Mouse (Mus musculus): ENCODE data around the gene Hoxb8.

Hoxb8 gene

DNA sequence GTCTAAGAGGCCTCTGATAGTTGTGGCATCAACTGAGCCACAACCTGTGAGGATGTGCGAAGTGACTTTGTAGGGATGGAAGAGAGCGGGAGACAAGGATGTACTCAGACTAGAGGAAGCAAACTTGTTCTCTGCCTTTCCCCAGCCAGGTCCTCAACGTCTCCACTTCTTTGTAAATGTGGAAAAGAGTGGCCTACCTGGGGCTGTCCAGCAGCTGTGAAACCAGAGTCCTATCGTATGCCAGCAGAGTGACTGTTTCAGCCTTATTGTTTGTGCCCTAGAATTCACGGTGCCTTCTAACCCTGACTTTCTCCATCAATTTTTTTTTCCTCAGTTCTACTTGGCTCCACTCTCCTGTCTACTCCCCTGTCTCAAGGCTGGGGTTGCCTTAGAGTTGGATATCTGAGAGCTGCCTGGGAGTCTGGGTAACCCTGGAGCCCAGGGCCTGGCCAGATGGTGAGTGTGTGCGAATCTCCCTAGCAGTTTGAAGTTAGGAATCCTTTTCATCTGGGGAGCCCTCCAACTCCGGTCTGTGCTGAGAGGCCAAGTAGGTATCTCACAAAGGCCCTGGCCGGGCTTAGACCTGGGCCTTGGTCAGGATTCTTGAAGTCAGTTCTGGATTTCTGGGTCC, 17.2 kb upstream of the Hoxb8 start:
- H3K36me3 ChIP-seq (ENCODE audit: insufficient read depth, low read length) = peaks cover 12% of the 10 kb centered on the region
- no peak overlapping the region for H3K4me3 ChIP-seq (replicated peaks; ENCODE audit: low read length)
- peaks cover 7% of the 10 kb centered on the region; the same call in 1 of the 2 replicates for H3K9me3 ChIP-seq (ENCODE audit: low read length)
- peaks cover 28% of the 10 kb centered on the region for H3K4me1 ChIP-seq (replicated peaks; ENCODE audit: low read depth, low read length)
- H3K27me3 ChIP-seq (ENCODE audit: insufficient read depth, low read length) = peaks cover 95% of the 10 kb centered on the region
- TF ChIP-seq NANOG (IDR thresholded peaks at IDR 0.05; ENCODE audit: borderline replicate concordance, low read length) = no peak
- no peak for TF ChIP-seq POU5F1 (IDR thresholded peaks at IDR 0.05; ENCODE audit: borderline replicate concordance, low read length)
- no peak for TF ChIP-seq CTCF (conservative IDR thresholded peaks at IDR 0.05; ENCODE audit: low read length)

DNA sequence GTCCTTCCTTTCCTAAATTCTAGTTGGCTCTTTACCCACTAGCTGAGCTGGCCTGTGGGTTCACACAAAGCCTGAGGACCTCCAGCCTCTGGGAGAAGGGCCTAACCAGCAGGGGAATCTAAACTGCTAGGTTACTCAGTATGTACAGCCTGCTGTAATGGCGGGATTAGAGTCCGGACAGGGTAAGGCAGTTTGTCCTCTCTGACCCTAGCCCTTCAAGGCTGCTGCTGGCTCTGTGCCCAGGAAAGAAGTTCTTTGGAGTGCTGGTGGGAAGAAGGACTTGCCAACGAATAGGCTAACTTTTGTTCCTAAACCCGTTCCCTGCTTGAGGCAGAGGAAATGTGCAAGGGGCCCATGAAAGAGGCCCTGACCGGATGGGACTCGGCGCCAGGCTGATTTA, 15.8 kb upstream of the Hoxb8 start:
- peaks cover 12% of the 10 kb centered on the region for H3K36me3 ChIP-seq (ENCODE audit: insufficient read depth, low read length)

DNA sequence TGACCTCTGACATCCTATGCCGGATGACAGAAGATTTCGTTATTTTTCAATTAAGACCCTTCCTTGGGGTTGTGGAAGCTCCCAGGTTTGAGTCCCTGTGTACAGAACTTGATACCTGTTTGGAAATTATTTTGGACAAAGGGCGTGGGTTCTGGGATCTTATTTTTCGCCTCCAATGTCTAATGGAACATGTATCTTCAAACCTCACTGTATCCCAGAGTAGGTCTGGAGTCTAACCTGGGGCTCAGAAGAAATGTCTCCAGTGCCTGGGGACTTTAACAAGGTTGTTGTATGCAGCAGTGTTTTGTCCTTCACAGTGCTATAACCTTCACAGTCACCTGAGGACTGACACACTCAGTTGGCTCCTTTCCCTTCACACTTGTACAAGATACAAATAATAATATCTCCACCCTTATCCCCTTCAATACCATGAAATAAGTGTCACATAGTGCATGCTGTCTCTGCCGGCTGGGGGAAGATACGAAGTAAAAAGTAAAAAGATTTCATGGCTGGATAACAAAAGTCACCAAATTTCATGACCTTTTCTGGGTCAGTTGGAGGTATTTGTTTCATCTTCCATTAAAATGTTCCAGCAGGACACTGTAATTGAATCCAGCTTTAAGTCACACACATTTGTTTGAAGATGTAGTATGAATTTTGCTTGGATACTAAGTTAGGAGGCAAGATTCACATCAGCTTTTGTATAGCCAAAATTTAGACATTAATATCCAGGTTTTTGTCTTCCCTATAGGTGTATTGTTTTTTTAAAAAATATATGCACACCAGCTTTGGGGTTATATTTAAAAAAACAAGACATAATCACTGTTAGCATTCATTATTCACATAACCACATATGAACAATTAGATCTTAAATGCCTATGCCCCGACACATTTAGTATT, 14.4 kb upstream of the Hoxb8 start:
- H3K9me3 ChIP-seq (ENCODE audit: low read length) = peaks cover 7% of the 10 kb centered on the region; the same call in 1 of the 2 replicates
- TF ChIP-seq POU5F1 (IDR thresholded peaks at IDR 0.05; ENCODE audit: borderline replicate concordance, low read length) (no peak), NANOG (IDR thresholded peaks at IDR 0.05; ENCODE audit: borderline replicate concordance, low read length) (no peak)
- no peak overlapping the region for H3K4me3 ChIP-seq (replicated peaks; ENCODE audit: low read length)
- H3K4me1 ChIP-seq (replicated peaks; ENCODE audit: low read depth, low read length) = peaks cover 33% of the 10 kb centered on the region
- peaks cover 12% of the 10 kb centered on the region for H3K36me3 ChIP-seq (ENCODE audit: insufficient read depth, low read length)
- peaks cover 97% of the 10 kb centered on the region for H3K27me3 ChIP-seq (ENCODE audit: insufficient read depth, low read length)

More for the DNA sequence above, 15.8 kb upstream of the Hoxb8 start:
- Histone ChIP-seq H3K4me3 (replicated peaks; ENCODE audit: low read length) (no peak overlapping the region), H3K9me3 (ENCODE audit: low read length) (peaks cover 7% of the 10 kb centered on the region; the same call in 1 of the 2 replicates), H3K27me3 (ENCODE audit: insufficient read depth, low read length) (peaks cover 96% of the 10 kb centered on the region), H3K4me1 (replicated peaks; ENCODE audit: low read depth, low read length) (peaks cover 31% of the 10 kb centered on the region)
- TF ChIP-seq POU5F1 (IDR thresholded peaks at IDR 0.05; ENCODE audit: borderline replicate concordance, low read length) (no peak), NANOG (IDR thresholded peaks at IDR 0.05; ENCODE audit: borderline replicate concordance, low read length) (no peak), CTCF (conservative IDR thresholded peaks at IDR 0.05; ENCODE audit: low read length) (no peak)

DNA sequence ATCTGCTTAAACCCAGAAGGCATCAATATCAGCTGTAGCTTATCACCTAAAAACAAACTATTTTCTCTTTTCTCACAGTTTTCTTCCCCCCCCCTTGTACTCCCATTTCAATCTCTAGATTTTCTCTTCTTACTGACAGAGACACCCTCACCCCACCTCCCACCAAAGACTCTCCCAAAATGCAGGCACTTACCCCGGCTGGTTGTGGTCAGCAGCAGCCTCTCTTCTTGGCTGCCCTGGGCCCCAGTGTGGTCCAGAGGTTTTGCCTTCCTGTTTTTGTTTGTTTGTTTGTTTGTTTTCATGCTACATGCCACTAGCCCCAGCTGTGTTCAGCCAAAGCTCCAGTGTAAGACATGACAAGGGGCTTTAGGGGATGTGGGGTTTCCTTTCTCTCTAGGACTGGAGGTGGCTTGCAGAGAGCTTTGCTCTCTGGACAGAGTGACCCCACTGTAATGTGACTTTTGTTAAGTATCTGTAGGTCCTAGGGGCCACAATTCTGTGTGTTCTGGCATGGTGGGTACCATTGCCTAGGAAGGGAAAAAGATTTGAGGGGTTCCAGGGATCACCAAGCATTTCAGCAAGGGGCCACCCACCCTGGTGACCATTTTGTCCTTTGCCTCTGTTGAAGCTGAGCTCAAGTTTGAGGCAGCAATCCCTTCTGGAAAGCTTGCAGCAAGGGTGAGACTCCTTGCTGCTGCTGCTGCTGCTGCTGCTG, 13.5 kb upstream of the Hoxb8 start:
- H3K4me1 ChIP-seq (replicated peaks; ENCODE audit: low read depth, low read length) = peaks cover 37% of the 10 kb centered on the region
- H3K4me3 ChIP-seq (replicated peaks; ENCODE audit: low read length) = no peak overlapping the region
- H3K36me3 ChIP-seq (ENCODE audit: insufficient read depth, low read length) = peaks cover 7% of the 10 kb centered on the region

DNA sequence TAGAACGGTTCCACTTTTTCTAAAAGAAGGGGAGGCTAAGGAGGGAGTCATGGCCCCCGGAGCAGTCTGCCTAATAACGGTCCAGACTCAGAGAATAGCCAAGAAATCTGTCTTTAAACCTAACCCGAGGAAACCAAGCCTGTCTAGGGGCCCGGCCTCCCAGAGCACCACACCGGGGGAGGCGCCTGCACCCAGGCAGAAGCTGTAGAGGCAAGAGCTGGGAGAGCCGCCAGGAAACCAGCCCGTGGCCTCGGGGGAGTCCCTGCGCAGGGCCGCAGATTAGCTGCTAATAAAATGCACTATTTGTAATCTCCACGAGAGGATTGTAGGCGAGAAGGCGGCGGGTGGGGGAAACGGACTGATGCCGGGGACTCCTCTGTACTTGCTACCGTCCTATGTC, 11.8 kb upstream of the Hoxb8 start:
- Histone ChIP-seq H3K4me1 (replicated peaks; ENCODE audit: low read depth, low read length) (peaks cover 25% of the 10 kb centered on the region), H3K36me3 (ENCODE audit: insufficient read depth, low read length) (peaks cover 3% of the 10 kb centered on the region; the same call in 1 of the 2 replicates), H3K4me3 (replicated peaks; ENCODE audit: low read length) (0 out of 2 replicates have a peak overlapping the region, but pooled peaks have one; percentile 20), H3K27me3 (ENCODE audit: insufficient read depth, low read length) (peaks cover 97% of the 10 kb centered on the region), H3K9me3 (ENCODE audit: low read length) (peaks cover 3% of the 10 kb centered on the region; the same call in 1 of the 2 replicates)
- TF ChIP-seq CTCF (conservative IDR thresholded peaks at IDR 0.05; ENCODE audit: low read length) (no peak), NANOG (IDR thresholded peaks at IDR 0.05; ENCODE audit: borderline replicate concordance, low read length) (no peak), POU5F1 (IDR thresholded peaks at IDR 0.05; ENCODE audit: borderline replicate concordance, low read length) (no peak)

More for the DNA sequence above, 13.5 kb upstream of the Hoxb8 start:
- Histone ChIP-seq H3K27me3 (ENCODE audit: insufficient read depth, low read length) (peaks cover 97% of the 10 kb centered on the region), H3K9me3 (ENCODE audit: low read length) (peaks cover 7% of the 10 kb centered on the region; the same call in 1 of the 2 replicates)
- TF ChIP-seq POU5F1 (IDR thresholded peaks at IDR 0.05; ENCODE audit: borderline replicate concordance, low read length) (no peak), CTCF (conservative IDR thresholded peaks at IDR 0.05; ENCODE audit: low read length) (no peak), NANOG (IDR thresholded peaks at IDR 0.05; ENCODE audit: borderline replicate concordance, low read length) (no peak)

DNA sequence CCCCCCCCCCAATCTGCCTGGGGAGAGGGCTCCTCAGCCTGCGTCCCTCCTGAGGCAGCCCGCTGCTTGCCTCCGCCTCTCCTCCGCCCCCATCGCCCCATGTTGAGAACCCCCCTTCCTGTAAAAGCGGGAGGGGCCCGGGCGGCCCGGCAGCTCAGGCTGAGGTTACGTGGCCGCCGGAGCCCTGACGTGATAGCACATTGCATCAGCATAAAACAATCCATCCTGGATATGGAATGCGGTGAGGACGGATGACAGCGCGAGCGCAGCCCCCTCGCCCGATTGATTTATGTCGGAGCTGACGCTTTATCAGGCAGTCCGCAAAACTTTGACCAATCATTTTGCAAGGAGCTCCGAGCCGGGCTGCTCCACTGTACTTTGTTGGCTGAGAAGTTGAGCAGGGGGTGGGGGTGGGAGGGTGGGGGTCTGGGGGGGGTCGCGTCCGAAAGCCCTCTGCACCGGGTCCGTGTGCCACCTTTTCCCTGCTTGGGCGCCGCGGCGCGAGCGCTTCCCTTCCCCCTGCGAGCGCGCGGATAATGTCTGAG, 10.6 kb upstream of the Hoxb8 start, which contains the start of gene Hoxb9:
Gene Hoxb9 (plus strand): TSS at position 462 of the 545 bp plus-strand sequence.
- TF ChIP-seq CTCF (conservative IDR thresholded peaks at IDR 0.05; ENCODE audit: low read length) = no peak
- TF ChIP-seq POU5F1 (IDR thresholded peaks at IDR 0.05; ENCODE audit: borderline replicate concordance, low read length) = no peak
- no peak for TF ChIP-seq NANOG (IDR thresholded peaks at IDR 0.05; ENCODE audit: borderline replicate concordance, low read length)

DNA sequence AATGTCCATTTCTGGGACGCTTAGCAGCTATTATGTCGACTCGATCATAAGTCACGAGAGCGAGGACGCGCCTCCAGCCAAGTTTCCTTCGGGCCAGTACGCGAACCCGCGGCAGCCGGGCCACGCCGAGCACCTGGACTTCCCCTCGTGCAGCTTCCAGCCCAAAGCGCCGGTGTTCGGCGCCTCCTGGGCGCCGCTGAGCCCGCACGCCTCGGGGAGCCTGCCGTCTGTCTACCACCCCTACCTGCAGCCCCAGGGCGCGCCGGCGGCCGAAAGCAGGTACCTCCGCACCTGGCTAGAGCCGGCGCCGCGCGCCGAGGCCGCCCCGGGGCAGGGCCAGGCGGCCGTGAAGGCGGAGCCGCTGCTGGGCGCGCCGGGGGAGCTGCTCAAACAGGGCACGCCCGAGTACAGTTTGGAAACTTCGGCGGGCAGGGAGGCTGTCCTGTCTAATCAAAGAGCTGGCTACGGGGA, 10.1 kb upstream of the Hoxb8 start:
- peaks cover 97% of the 10 kb centered on the region for H3K27me3 ChIP-seq (ENCODE audit: insufficient read depth, low read length)
- peaks cover 26% of the 10 kb centered on the region for H3K4me1 ChIP-seq (replicated peaks; ENCODE audit: low read depth, low read length)
- no peaks in the 10 kb centered on the region for H3K36me3 ChIP-seq (ENCODE audit: insufficient read depth, low read length)
- H3K4me3 ChIP-seq (replicated peaks; ENCODE audit: low read length) = peak overlapping the region; percentile 71
- H3K9me3 ChIP-seq (ENCODE audit: low read length) = no peaks in the 10 kb centered on the region
- TF ChIP-seq NANOG (IDR thresholded peaks at IDR 0.05; ENCODE audit: borderline replicate concordance, low read length) (no peak), POU5F1 (IDR thresholded peaks at IDR 0.05; ENCODE audit: borderline replicate concordance, low read length) (no peak), CTCF (conservative IDR thresholded peaks at IDR 0.05; ENCODE audit: low read length) (no peak)

More for the DNA sequence above, 10.6 kb upstream of the Hoxb8 start, which contains the start of gene Hoxb9:
- peaks cover 97% of the 10 kb centered on the region for H3K27me3 ChIP-seq (ENCODE audit: insufficient read depth, low read length)
- peaks cover 25% of the 10 kb centered on the region for H3K4me1 ChIP-seq (replicated peaks; ENCODE audit: low read depth, low read length)
- H3K4me3 ChIP-seq (replicated peaks; ENCODE audit: low read length) = peak within 1 kb of the TSS; percentile 71
- H3K9me3 ChIP-seq (ENCODE audit: low read length) = no peaks in the 10 kb centered on the region
- no peaks in the 10 kb centered on the region for H3K36me3 ChIP-seq (ENCODE audit: insufficient read depth, low read length)
